8 mouse cellular contexts compared by ENCODE assay signal in the genomic region with DNA sequence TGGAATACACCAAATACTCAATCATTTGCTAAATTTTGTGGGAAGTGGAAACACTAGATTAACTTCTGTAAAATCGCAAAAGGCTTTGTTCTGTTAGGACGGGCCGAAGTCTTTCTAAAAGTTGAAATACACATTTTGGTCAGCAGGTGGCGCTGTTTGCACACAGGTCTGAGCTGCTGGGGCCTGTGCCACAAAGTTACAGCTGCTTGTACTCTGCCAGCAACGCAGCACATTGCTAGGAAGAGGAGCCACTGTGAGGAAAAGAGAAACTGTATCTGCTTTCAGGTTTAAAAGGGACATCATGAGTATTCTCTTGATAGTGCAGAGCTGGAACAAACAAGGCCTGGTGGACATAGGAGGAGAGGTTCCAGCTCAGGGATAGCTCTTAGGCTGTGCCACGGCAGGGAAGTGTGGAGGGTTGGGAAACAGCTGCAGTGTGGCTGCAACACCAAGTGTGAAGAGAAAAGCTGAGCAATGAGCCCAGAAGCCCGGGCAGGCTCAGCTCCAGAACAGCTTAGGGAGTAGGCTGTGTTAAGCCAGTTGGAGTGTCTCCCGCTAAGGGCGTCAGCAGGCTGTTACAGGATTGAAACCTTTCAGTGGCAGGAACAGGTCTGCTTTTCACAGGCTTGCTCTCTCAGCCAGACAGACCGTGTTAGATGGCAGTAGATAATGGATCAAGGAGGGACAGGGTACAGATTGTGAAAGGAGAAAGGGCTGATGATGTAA. TPM values are rescaled to one million over a fixed set of nuclear protein-coding genes. Genes with fewer than 3 reads are reported as not detected.
A peak's percentile ranks its signal among the peaks of the same experiment; 100 is the strongest.
DNase-seq lines count a peak whose midpoint lies in the region; ATAC-seq and TF ChIP-seq lines count a peak whose summit lies in the region.

No protein-coding gene starts in this region.

- no peak overlapping the region for H3K4me3 ChIP-seq in C2C12 (ENCODE audit: insufficient read depth, poor library complexity, severe bottlenecking)
- H3K4me3 ChIP-seq in heart, embryonic 11.5 days (ENCODE audit: low read depth, low read length): no peak overlapping the region
- H3K4me3 ChIP-seq in kidney, embryonic 15.5 days (replicated peaks): no peak overlapping the region
- no peak overlapping the region for H3K4me3 ChIP-seq in stomach, embryonic 15.5 days (replicated peaks)

- DNase-seq in brain, adult 2 months (ENCODE audit: low read depth, low spot score): peak; percentile 95
- DNase-seq in liver: peak; percentile 83
- DNase-seq in neural tube, embryonic 10.5 days (ENCODE audit: extremely low spot score, low spot score): peak; percentile 84

- H3K27me3 ChIP-seq in C2C12 (ENCODE audit: control insufficient read depth, insufficient read depth, insufficient read length): no peaks in the 10 kb centered on the region
- H3K27me3 ChIP-seq in heart, embryonic 11.5 days (ENCODE audit: control insufficient read depth, insufficient read depth, low read length): no peaks in the 10 kb centered on the region
- H3K27me3 ChIP-seq in kidney, embryonic 15.5 days: peaks cover under 1% of the 10 kb centered on the region; the same call in 1 of the 2 replicates
- H3K27me3 ChIP-seq in stomach, embryonic 15.5 days (replicated peaks): no peaks in the 10 kb centered on the region

- no peak overlapping the region for H3K4me2 ChIP-seq in heart, embryonic 11.5 days
- H3K4me2 ChIP-seq in kidney, embryonic 15.5 days: no peak overlapping the region
- 0 out of 2 replicates have a peak overlapping the region, but pooled peaks have one; percentile 19 for H3K4me2 ChIP-seq in stomach, embryonic 15.5 days

- H3ac ChIP-seq in C2C12 (ENCODE audit: control insufficient read depth, insufficient read length, low read depth): no peak overlapping the region

- H3K4me1 ChIP-seq in heart, embryonic 11.5 days (ENCODE audit: control insufficient read depth, insufficient read depth, low read length): peaks cover 9% of the 10 kb centered on the region; the same call in 1 of the 2 replicates
- H3K4me1 ChIP-seq in kidney, embryonic 15.5 days: peaks cover 8% of the 10 kb centered on the region; the same call in 1 of the 2 replicates
- peaks cover 9% of the 10 kb centered on the region; the same call in 1 of the 2 replicates for H3K4me1 ChIP-seq in stomach, embryonic 15.5 days

- H3K79me2 ChIP-seq in C2C12 (ENCODE audit: control insufficient read depth, insufficient read depth): peaks cover 31% of the 10 kb centered on the region

- peaks cover 30% of the 10 kb centered on the region for H3K36me3 ChIP-seq in C2C12 (ENCODE audit: control insufficient read depth, insufficient read depth)
- H3K36me3 ChIP-seq in heart, embryonic 11.5 days (ENCODE audit: control insufficient read depth, insufficient read depth, low read length): peaks cover 6% of the 10 kb centered on the region
- peaks cover 19% of the 10 kb centered on the region for H3K36me3 ChIP-seq in kidney, embryonic 15.5 days
- 0 out of 2 replicates have a peak, but pooled peaks cover 3% of the 10 kb centered on the region for H3K36me3 ChIP-seq in stomach, embryonic 15.5 days

- 0 out of 2 replicates have a peak overlapping the region, but pooled peaks have one; percentile 22 for H3K9ac ChIP-seq in heart, embryonic 11.5 days (ENCODE audit: low read depth, low read length)
- H3K9ac ChIP-seq in kidney, embryonic 15.5 days: 0 out of 2 replicates have a peak overlapping the region, but pooled peaks have one; percentile 7
- H3K9ac ChIP-seq in stomach, embryonic 15.5 days: no peak overlapping the region; the same call in 1 of the 2 replicates

- H3K79me3 ChIP-seq in C2C12 (ENCODE audit: low read depth): peaks cover 23% of the 10 kb centered on the region

- TF ChIP-seq CTCF in C2C12 (IDR thresholded peaks at IDR 0.05; ENCODE audit: control insufficient read depth, insufficient read depth, insufficient read length): peak; percentile 61

- 0 out of 2 replicates have a peak overlapping the region, but pooled peaks have one; percentile 38 for H3K27ac ChIP-seq in heart, embryonic 11.5 days (ENCODE audit: low read depth, low read length)
- 0 out of 2 replicates have a peak overlapping the region, but pooled peaks have one; percentile 41 for H3K27ac ChIP-seq in kidney, embryonic 15.5 days
- H3K27ac ChIP-seq in stomach, embryonic 15.5 days: peak overlapping the region; percentile 82

- ATAC-seq in erythroid progenitor cell, adult 5-6 weeks (replicated peaks; ENCODE audit: low FRiP score, poor library complexity, severe bottlenecking): peak; percentile 60
- ATAC-seq in heart, embryonic 11.5 days (replicated peaks; ENCODE audit: insufficient number of reproducible peaks, low FRiP score, low TSS enrichment): peak; percentile 51; the same call in 1 of the 2 replicates
- peak; percentile 70 for ATAC-seq in kidney, embryonic 15.5 days (replicated peaks; ENCODE audit: low FRiP score)
- ATAC-seq in stomach, embryonic 15.5 days (ENCODE audit: insufficient read depth, low FRiP score, low read depth): peak; percentile 70

- 30% methylated on average over 10 of the region's 10 CpGs for WGBS in heart, embryonic 11.5 days (ENCODE audit: insufficient replicate concordance)
- WGBS in kidney, embryonic 15.5 days: 30% methylated on average over 10 of the region's 10 CpGs
- 22% methylated on average over 10 of the region's 10 CpGs for WGBS in stomach, embryonic 15.5 days

- H3K9me3 ChIP-seq in heart, embryonic 11.5 days (replicated peaks; ENCODE audit: control insufficient read depth, low read length): no peaks in the 10 kb centered on the region
- no peaks in the 10 kb centered on the region for H3K9me3 ChIP-seq in kidney, embryonic 15.5 days (replicated peaks)
- H3K9me3 ChIP-seq in stomach, embryonic 15.5 days: no peaks in the 10 kb centered on the region

TF ChIP-seq in C2C12, 6 proteins besides CTCF, POLR2A, EP300 and RAD21:
- TF ChIP-seq USF1 (IDR thresholded peaks at IDR 0.05; ENCODE audit: low read depth) (no peak), MYOD1 (IDR thresholded peaks at IDR 0.05; ENCODE audit: control insufficient read depth, insufficient read length, low read depth) (peak; percentile 2)

RNA-seq across cellular contexts. Expression of a gene that starts 5.0 kb away (rescaled TPM):
- 108 TPM for polyA plus RNA-seq in C2C12 (2012; fragmentation: generic; extraction: Trizol)
- 16.8 and 17.3 TPM in 2 replicates for total RNA-seq in erythroid progenitor cell, adult 5-6 weeks (2015; ENCODE audit: low replicate concordance)
- 6.5 TPM in 1 of 2 replicates, not detected in the other for total RNA-seq in erythroid progenitor cell, adult 5-6 weeks (2017; ENCODE audit: low replicate concordance)
- polyA plus RNA-seq in heart, embryonic 11.5 days (2014; fragmentation: Nextera tagmentation; extraction: Ambion mirVana): 76.8 and 77.9 TPM in 2 replicates
- 54.2 and 54.4 TPM in 2 replicates for polyA plus RNA-seq in kidney, embryonic 15.5 days (2015; fragmentation: Nextera tagmentation; extraction: Ambion mirVana)
- polyA plus RNA-seq in stomach, embryonic 15.5 days (2015; fragmentation: Nextera tagmentation; extraction: Ambion mirVana): 47.2 and 50.4 TPM in 2 replicates

RNA-seq across cellular contexts. Expression of a gene that starts 6.8 kb away (rescaled TPM):
- 6.6 TPM for polyA plus RNA-seq in C2C12 (2012; fragmentation: generic; extraction: Trizol)
- total RNA-seq in erythroid progenitor cell, adult 5-6 weeks (2015; ENCODE audit: low replicate concordance): 716 and 794 TPM in 2 replicates
- total RNA-seq in erythroid progenitor cell, adult 5-6 weeks (2017; ENCODE audit: low replicate concordance): 395 and 487 TPM in 2 replicates
- polyA plus RNA-seq in heart, embryonic 11.5 days (2014; fragmentation: Nextera tagmentation; extraction: Ambion mirVana): 36.1 and 41.4 TPM in 2 replicates
- polyA plus RNA-seq in kidney, embryonic 15.5 days (2015; fragmentation: Nextera tagmentation; extraction: Ambion mirVana): 16.5 and 20.7 TPM in 2 replicates
- polyA plus RNA-seq in stomach, embryonic 15.5 days (2015; fragmentation: Nextera tagmentation; extraction: Ambion mirVana): 19.5 and 26.3 TPM in 2 replicates

RNA-seq across cellular contexts. Expression of a gene that starts 9.4 kb away (rescaled TPM):
- polyA plus RNA-seq in C2C12 (2012; fragmentation: generic; extraction: Trizol): 0.06 TPM
- total RNA-seq in erythroid progenitor cell, adult 5-6 weeks (2015; ENCODE audit: low replicate concordance): not detected in 2 replicates
- not detected in 2 replicates for total RNA-seq in erythroid progenitor cell, adult 5-6 weeks (2017; ENCODE audit: low replicate concordance)
- 0.37 and 0.49 TPM in 2 replicates for polyA plus RNA-seq in heart, embryonic 11.5 days (2014; fragmentation: Nextera tagmentation; extraction: Ambion mirVana)
- 0.42 and 0.43 TPM in 2 replicates for polyA plus RNA-seq in kidney, embryonic 15.5 days (2015; fragmentation: Nextera tagmentation; extraction: Ambion mirVana)
- 0.08 and 0.19 TPM in 2 replicates for polyA plus RNA-seq in stomach, embryonic 15.5 days (2015; fragmentation: Nextera tagmentation; extraction: Ambion mirVana)

RNA-seq across cellular contexts. Expression of a gene that starts 33.2 kb away (rescaled TPM):
- polyA plus RNA-seq in C2C12 (2012; fragmentation: generic; extraction: Trizol): 16.2 TPM
- 424 and 462 TPM in 2 replicates for total RNA-seq in erythroid progenitor cell, adult 5-6 weeks (2015; ENCODE audit: low replicate concordance)
- total RNA-seq in erythroid progenitor cell, adult 5-6 weeks (2017; ENCODE audit: low replicate concordance): 282 and 312 TPM in 2 replicates
- 95.9 and 105 TPM in 2 replicates for polyA plus RNA-seq in heart, embryonic 11.5 days (2014; fragmentation: Nextera tagmentation; extraction: Ambion mirVana)
- polyA plus RNA-seq in kidney, embryonic 15.5 days (2015; fragmentation: Nextera tagmentation; extraction: Ambion mirVana): 42.8 and 51.1 TPM in 2 replicates
- 52.7 and 79.0 TPM in 2 replicates for polyA plus RNA-seq in stomach, embryonic 15.5 days (2015; fragmentation: Nextera tagmentation; extraction: Ambion mirVana)

RNA-seq across cellular contexts. Expression of a gene that starts 54.7 kb away (rescaled TPM):
- 0.18 TPM for polyA plus RNA-seq in C2C12 (2012; fragmentation: generic; extraction: Trizol)
- total RNA-seq in erythroid progenitor cell, adult 5-6 weeks (2015; ENCODE audit: low replicate concordance): not detected in 2 replicates
- total RNA-seq in erythroid progenitor cell, adult 5-6 weeks (2017; ENCODE audit: low replicate concordance): not detected in 2 replicates
- polyA plus RNA-seq in heart, embryonic 11.5 days (2014; fragmentation: Nextera tagmentation; extraction: Ambion mirVana): 0.23 and 1.1 TPM in 2 replicates
- polyA plus RNA-seq in kidney, embryonic 15.5 days (2015; fragmentation: Nextera tagmentation; extraction: Ambion mirVana): 1.2 and 1.6 TPM in 2 replicates
- 0.85 and 0.91 TPM in 2 replicates for polyA plus RNA-seq in stomach, embryonic 15.5 days (2015; fragmentation: Nextera tagmentation; extraction: Ambion mirVana)
